Mouse (Mus musculus) midbrain, embryonic 11.5 days (tissue): ENCODE data around the gene Wdtc1. TPM values are rescaled to one million over a fixed set of nuclear protein-coding genes. Genes with fewer than 3 reads are reported as not detected.
A peak's percentile ranks its signal among the peaks of the same experiment; 100 is the strongest.

Experiments
- ATAC-seq: fragments of 200-750 bp; cut with Nextera tagmentation; 2 replicates; pipeline ENCODE4 v1.8.0; 2017; ENCODE audit warnings: moderate TSS enrichment, moderate library complexity; ENCODE audit not compliant: low FRiP score
- DNase-seq: peaks from one replicate; pipeline ENCODE4 v3.0.0; 2015; ENCODE audit warnings: low spot score; ENCODE audit errors: missing footprints
- H3K27ac ChIP-seq: fragments of 300-500 bp; sonication (generic); 2 replicates; pipeline ENCODE4 v1.5.1; 2014; ENCODE audit warnings: low read depth, low read length
- H3K27me3 ChIP-seq: fragments of 300-500 bp; sonication (generic); 2 replicates; pipeline ENCODE4 v1.6.1; 2014; ENCODE audit warnings: mild to moderate bottlenecking, low read length, moderate library complexity, mixed read lengths; ENCODE audit not compliant: control insufficient read depth, insufficient read depth
- H3K36me3 ChIP-seq: fragments of 300-500 bp; sonication (generic); 2 replicates; pipeline ENCODE4 v1.6.1; 2014; ENCODE audit warnings: mild to moderate bottlenecking, low read length, moderate library complexity, mixed read lengths; ENCODE audit not compliant: control insufficient read depth, insufficient read depth
- H3K4me1 ChIP-seq: fragments of 300-500 bp; sonication (generic); 2 replicates; pipeline ENCODE4 v1.6.1; 2014; ENCODE audit warnings: low read length; ENCODE audit not compliant: control insufficient read depth, insufficient read depth
- H3K4me2 ChIP-seq: fragments of 300-500 bp; sonication (generic); 2 replicates; pipeline ENCODE4 v1.6.1; 2014; ENCODE audit warnings: mild to moderate bottlenecking, moderate library complexity
- H3K4me3 ChIP-seq: fragments of 300-500 bp; sonication (generic); 2 replicates; pipeline ENCODE4 v1.5.1; 2014; ENCODE audit warnings: low read depth, low read length
- H3K9ac ChIP-seq: fragments of 300-500 bp; sonication (generic); 2 replicates; pipeline ENCODE4 v1.6.1; 2014; ENCODE audit warnings: low read length
- H3K9me3 ChIP-seq: fragments of 300-500 bp; sonication (generic); 2 replicates; pipeline ENCODE4 v1.6.1; 2016; ENCODE audit warnings: low read length; ENCODE audit not compliant: control insufficient read depth
- WGBS: fragments of 180-500 bp; shearing (Covaris S2); extraction: QIAGEN DNeasy Blood & Tissue Kit; methylation state at CpG from one replicate; pipeline ENCODE4 v1.1.7; 2014; 5-methylcytosine and 5-hydroxymethylcytosine counted together
- polyA plus RNA-seq: library from polyadenylated mRNA; unstranded; fragments of >200 nt; fragmentation: Nextera tagmentation; extraction: Ambion mirVana; gene quantifications from 2 replicates; pipeline ENCODE4 v1.2.1, GENCODE M21; 2014

Gene Wdtc1
- polyA plus RNA-seq, 1 experiment from 2014 or later, result 22.2 TPM

- H3K4me2 ChIP-seq, result no peak overlapping the region
- no peaks in the 10 kb centered on the region for H3K9me3 ChIP-seq
- 68% methylated on average over 10 of the region's 10 CpGs for WGBS
- H3K27ac ChIP-seq, result no peak overlapping the region
- H3K4me3 ChIP-seq, result no peak overlapping the region
- H3K9ac ChIP-seq, result no peak overlapping the region
- peak; percentile 11; the same call in 1 of the 2 replicates for ATAC-seq
- H3K36me3 ChIP-seq, result no peaks in the 10 kb centered on the region
- peaks cover 28% of the 10 kb centered on the region for H3K4me1 ChIP-seq
- H3K27me3 ChIP-seq, result no peaks in the 10 kb centered on the region
- no peak for DNase-seq
Measured at GRCm38 (mm10) chr4:133297360-133297759, 55.9 kb downstream of the Wdtc1 start.

GRCm38 (mm10) chr4:133294084-133294483 lies 59.2 kb downstream of the Wdtc1 start:
- ATAC-seq (no peak), DNase-seq (no peak)
- WGBS, result 19% methylated on average over 11 of the region's 11 CpGs
- Histone ChIP-seq H3K9me3 (no peaks in the 10 kb centered on the region), H3K4me1 (peaks cover 30% of the 10 kb centered on the region), H3K27me3 (no peaks in the 10 kb centered on the region), H3K4me3 (no peak overlapping the region), H3K27ac (no peak overlapping the region), H3K4me2 (no peak overlapping the region), H3K9ac (no peak overlapping the region), H3K36me3 (no peaks in the 10 kb centered on the region)

DNA sequence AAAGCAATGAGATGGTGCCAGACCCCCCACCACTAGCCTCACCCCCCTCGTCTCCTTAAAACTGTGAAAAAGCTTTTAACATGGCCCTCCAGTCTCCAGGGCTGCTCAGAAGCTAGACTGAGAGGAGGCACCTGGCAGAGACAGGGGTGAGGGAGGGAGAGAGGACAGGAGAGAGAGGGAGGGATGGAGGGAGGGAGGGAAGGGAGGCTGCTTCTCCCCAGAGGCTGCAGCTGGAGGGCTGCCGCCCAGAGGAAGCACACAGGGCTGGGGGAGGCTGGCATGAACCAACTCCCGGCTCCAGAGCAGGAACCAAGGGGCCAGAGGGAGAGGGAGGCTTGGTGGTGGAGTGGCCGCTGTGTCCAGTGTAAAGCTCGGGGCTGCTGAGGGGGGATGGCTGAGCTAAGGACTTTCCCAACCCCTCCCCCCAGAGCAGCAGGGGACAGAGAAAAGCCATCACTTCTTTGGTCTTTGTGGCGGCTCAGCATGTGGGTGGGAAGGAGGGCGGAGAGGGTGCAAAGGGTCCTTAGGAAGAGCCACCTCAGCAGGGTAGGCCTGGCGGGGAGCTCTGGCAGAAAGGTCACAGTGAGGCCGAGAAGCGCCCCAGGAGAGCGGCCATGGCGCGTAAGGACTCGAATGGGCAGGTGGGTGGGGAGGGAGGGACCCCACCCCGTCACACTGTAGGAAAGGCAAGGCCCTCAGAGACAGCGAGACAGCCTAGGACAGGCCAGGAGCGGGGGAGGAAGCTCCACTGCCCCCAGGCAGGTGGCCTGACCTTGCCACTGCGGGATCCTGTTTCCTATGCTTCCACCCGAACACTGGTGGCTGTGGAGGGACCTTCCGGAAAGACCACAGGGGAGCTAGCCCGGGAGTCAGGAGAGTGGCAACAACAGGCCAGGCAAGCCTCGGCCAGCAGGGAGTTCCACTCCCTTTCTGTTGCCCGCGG lies 60.1 kb downstream of the Wdtc1 start:
- no peak overlapping the region for H3K4me3 ChIP-seq
- DNase-seq (peak; percentile 93), ATAC-seq (peak; percentile 48)
- peak overlapping the region; percentile 14; the same call in 1 of the 2 replicates for H3K4me2 ChIP-seq
- peak overlapping the region; percentile 57; the same call in 1 of the 2 replicates for H3K27ac ChIP-seq
- peak overlapping the region; percentile 40 for H3K9ac ChIP-seq
- WGBS, result 10% methylated on average over 24 of the region's 24 CpGs
- H3K36me3 ChIP-seq, result no peaks in the 10 kb centered on the region
- H3K27me3 ChIP-seq, result no peaks in the 10 kb centered on the region
- H3K4me1 ChIP-seq, result peaks cover 27% of the 10 kb centered on the region
- H3K9me3 ChIP-seq, result no peaks in the 10 kb centered on the region

GRCm38 (mm10) chr4:133292405-133292804 lies 60.9 kb downstream of the Wdtc1 start:
- 42% methylated on average over 4 of the region's 4 CpGs for WGBS
- ATAC-seq, result no peak
- no peak overlapping the region for H3K27ac ChIP-seq

DNA sequence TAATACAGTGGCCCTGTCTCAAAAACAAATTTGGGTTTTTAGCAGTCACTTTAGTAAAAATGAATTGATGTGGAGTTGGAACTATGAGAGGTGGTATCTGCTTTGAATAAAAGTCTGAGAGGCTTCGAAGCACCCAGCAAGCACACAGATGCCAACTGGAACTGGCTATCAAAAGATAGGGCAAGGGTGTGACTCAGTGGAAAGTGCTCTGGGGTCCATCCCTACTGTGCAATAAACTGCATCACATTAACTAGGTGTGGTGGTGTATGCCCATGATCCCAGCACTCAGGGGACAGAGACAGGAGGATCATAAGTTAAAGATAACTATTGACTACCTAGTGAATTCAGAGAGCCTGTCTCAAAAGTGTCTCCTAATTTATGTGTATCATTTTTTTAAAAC lies 62.0 kb downstream of the Wdtc1 start:
- no peaks in the 10 kb centered on the region for H3K27me3 ChIP-seq
- peaks cover 21% of the 10 kb centered on the region for H3K4me1 ChIP-seq
- ATAC-seq (no peak), DNase-seq (no peak)
- no peaks in the 10 kb centered on the region for H3K36me3 ChIP-seq
- no peak overlapping the region for H3K4me2 ChIP-seq
- WGBS, result 97% methylated on average over 1 of the region's 1 CpGs
- no peak overlapping the region for H3K27ac ChIP-seq
- no peaks in the 10 kb centered on the region for H3K9me3 ChIP-seq
- no peak overlapping the region for H3K9ac ChIP-seq
- no peak overlapping the region for H3K4me3 ChIP-seq

More at GRCm38 (mm10) chr4:133292405-133292804, 60.9 kb downstream of the Wdtc1 start:
- H3K9me3 ChIP-seq, result no peaks in the 10 kb centered on the region
- no peaks in the 10 kb centered on the region for H3K36me3 ChIP-seq
- no peak overlapping the region; the same call in none of the 2 replicates for H3K9ac ChIP-seq
- no peak overlapping the region for H3K4me3 ChIP-seq
- H3K27me3 ChIP-seq, result no peaks in the 10 kb centered on the region
- H3K4me2 ChIP-seq, result no peak overlapping the region; the same call in 1 of the 2 replicates
- peaks cover 22% of the 10 kb centered on the region for H3K4me1 ChIP-seq
- DNase-seq, result no peak

DNA sequence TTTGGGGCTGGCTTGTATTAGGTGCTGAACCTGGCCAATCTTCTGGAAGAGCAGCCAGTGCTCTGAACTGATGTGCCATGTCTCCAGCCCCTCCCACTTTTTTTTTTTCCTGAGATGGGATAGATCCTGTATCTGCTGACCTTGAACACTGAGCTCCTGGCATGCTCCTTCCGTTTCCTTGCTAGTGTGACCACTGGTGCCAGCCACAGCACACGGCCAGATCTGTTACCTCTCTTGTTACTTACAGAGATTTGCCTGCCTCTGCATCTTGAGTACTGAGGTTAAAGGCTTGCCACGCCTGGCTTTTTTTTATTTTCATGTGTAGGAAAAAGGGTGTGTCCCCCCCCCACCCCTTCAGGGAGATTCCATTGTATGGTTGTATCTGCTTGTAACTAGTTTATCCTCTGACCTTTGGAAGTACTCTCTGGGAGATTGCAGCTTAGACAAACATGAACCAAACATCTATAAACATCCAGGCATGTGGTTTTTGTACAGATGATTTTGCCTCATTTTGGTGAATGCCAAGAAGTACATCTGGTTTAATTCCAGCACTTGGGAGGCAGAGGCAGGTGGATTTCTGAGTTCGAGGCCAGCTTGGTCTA lies 66.7 kb downstream of the Wdtc1 start:
- Histone ChIP-seq H3K4me2 (no peak overlapping the region), H3K9ac (no peak overlapping the region), H3K4me3 (no peak overlapping the region), H3K4me1 (peaks cover 12% of the 10 kb centered on the region), H3K9me3 (no peaks in the 10 kb centered on the region), H3K27me3 (no peaks in the 10 kb centered on the region), H3K27ac (no peak overlapping the region), H3K36me3 (no peaks in the 10 kb centered on the region)
- no peak for ATAC-seq
- WGBS, result 91% methylated on average over 4 of the region's 4 CpGs
- DNase-seq, result no peak

DNA sequence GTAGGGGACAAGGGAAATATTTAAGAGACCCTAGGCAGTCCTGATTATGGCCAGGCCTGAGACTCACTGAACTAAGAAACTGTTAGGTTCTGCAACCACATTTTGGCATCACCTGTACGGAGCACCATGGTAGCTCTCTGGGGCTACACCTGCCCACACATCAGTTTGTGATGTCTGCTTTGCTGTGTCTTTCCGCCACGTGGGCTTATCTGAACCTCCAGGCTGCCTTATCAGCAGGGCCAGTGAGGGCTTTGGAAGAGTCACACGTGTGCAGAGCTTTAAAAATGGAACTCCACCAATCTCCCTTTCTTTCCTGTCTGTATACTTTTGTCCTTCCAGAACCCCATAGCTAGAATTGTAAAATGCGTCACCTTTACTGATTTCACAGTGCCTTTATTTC lies 67.3 kb downstream of the Wdtc1 start:
- ATAC-seq, result no peak
- Histone ChIP-seq H3K4me2 (no peak overlapping the region), H3K9me3 (no peaks in the 10 kb centered on the region), H3K4me3 (no peak overlapping the region), H3K27ac (no peak overlapping the region), H3K27me3 (no peaks in the 10 kb centered on the region), H3K36me3 (no peaks in the 10 kb centered on the region), H3K9ac (no peak overlapping the region), H3K4me1 (peaks cover 12% of the 10 kb centered on the region)
- DNase-seq, result no peak
- WGBS, result 84% methylated on average over 5 of the region's 5 CpGs

DNA sequence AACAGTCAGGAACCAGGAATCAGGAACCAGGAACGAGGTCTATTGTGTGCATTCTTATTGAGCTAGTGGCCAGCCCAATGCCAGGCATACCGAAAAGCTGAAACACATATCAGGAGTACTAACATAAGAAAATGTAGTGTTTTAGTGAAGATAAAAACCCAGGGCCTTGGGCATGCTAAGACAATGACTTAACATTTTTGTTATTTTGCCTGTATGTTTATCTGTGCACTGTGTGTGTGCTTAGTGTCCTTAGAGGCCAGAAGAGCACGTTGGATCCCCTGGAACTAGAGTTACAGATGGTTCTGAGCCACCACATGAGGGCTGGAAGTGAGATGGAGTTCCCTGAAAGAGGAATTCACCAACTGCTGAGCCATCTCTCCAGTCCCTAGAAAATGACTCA lies 68.0 kb downstream of the Wdtc1 start:
- no peaks in the 10 kb centered on the region for H3K36me3 ChIP-seq
- peaks cover 12% of the 10 kb centered on the region for H3K4me1 ChIP-seq
- no peaks in the 10 kb centered on the region for H3K27me3 ChIP-seq
- H3K4me2 ChIP-seq, result no peak overlapping the region
- WGBS, result 72% methylated on average over 3 of the region's 3 CpGs
- H3K27ac ChIP-seq, result no peak overlapping the region
- no peak for ATAC-seq
- H3K9me3 ChIP-seq, result no peaks in the 10 kb centered on the region
- DNase-seq, result no peak
- no peak overlapping the region for H3K9ac ChIP-seq
- H3K4me3 ChIP-seq, result no peak overlapping the region

DNA sequence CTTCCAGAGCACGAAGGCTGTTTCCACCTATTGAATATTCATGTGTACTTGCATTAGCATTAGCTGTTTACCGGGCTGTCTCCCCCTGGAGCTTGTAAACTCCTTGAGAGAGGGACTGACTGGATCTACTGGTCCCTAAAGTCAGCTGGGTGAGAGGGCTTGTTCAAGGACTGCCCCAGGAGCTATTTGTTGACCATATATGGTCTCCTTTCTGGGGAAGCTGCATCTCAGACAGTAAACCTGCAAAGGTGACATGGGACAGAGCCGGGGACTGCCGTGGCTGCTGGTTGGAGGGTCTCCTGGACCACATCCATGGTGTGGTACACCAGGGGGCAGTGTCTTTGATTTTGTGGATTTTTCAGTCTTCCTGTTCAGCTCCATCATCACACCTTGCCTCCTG lies 70.6 kb downstream of the Wdtc1 start:
- no peak overlapping the region for H3K4me3 ChIP-seq
- no peaks in the 10 kb centered on the region for H3K9me3 ChIP-seq
- H3K27ac ChIP-seq, result 0 out of 2 replicates have a peak overlapping the region, but pooled peaks have one; percentile 48
- WGBS, result 21% methylated on average over 4 of the region's 4 CpGs
- H3K4me1 ChIP-seq, result peaks cover 15% of the 10 kb centered on the region
- ATAC-seq (no peak), DNase-seq (no peak)
- no peak overlapping the region for H3K9ac ChIP-seq
- H3K4me2 ChIP-seq, result no peak overlapping the region
- no peaks in the 10 kb centered on the region for H3K36me3 ChIP-seq
- no peaks in the 10 kb centered on the region for H3K27me3 ChIP-seq
